Mouse (Mus musculus): Measurements from ENCODE around the gene Cacna2d3. TPM values are rescaled to one million over a fixed set of nuclear protein-coding genes. Genes with fewer than 3 reads are reported as not detected.

Cacna2d3 gene
- polyA plus RNA-seq, 1 experiment, result 0.22 TPM

DNA sequence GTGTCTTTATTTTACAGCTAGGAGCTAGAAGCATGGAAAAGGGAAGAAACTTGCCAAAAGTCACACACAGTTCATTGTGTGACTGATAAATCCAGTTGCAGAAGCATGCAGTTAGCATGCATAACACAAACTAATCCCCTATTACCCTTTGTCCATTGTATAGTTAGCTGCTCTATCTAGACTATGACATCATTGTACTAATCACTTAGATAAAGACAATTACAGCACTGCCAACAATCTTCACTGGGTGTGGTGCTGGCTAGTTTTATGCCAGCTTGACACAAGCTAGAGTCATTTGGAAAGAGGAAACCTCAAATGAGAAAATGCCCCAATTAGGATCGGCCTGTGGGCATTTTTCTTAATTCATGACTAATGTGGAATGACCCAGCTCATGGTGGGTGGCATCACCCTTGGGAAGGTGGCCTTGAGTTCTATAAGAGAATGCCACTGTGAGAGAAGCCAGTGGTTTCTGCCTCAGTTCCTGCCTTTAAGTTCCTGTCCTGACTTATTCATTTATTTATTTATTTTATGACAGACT lies 689.7 kb downstream of the Cacna2d3 start:
- Histone ChIP-seq H3K27me3 (replicated peaks; ENCODE audit: control insufficient read depth, insufficient read depth, low read length) (no peaks in the 10 kb centered on the region), H3K36me3 (ENCODE audit: control insufficient read depth, insufficient read depth, low read length) (no peaks in the 10 kb centered on the region), H3K4me1 (ENCODE audit: control insufficient read depth, insufficient read depth, low read length) (no peaks in the 10 kb centered on the region), H3K27ac (ENCODE audit: insufficient read depth, low read depth, low read length) (no peak overlapping the region), H3K4me3 (ENCODE audit: insufficient read depth, low read depth, low read length) (no peak overlapping the region)
- DNase-seq, result no peak
- TF ChIP-seq CTCF (conservative IDR thresholded peaks at IDR 0.05; ENCODE audit: insufficient read depth, insufficient read length, low read depth, low read length) (no peak), POLR2A (IDR thresholded peaks at IDR 0.05; ENCODE audit: low read depth, low read length) (no peak)
- WGBS, result 89% methylated on average over 1 of the region's 1 CpGs

GRCm38 (mm10) chr14:29030519-29030918 lies 691.1 kb downstream of the Cacna2d3 start:
- WGBS, result 67% methylated on average over 9 of the region's 9 CpGs
- Histone ChIP-seq H3K27me3 (replicated peaks; ENCODE audit: control insufficient read depth, insufficient read depth, low read length) (no peaks in the 10 kb centered on the region), H3K27ac (ENCODE audit: insufficient read depth, low read depth, low read length) (no peak overlapping the region), H3K4me1 (ENCODE audit: control insufficient read depth, insufficient read depth, low read length) (no peaks in the 10 kb centered on the region), H3K36me3 (ENCODE audit: control insufficient read depth, insufficient read depth, low read length) (no peaks in the 10 kb centered on the region), H3K4me3 (ENCODE audit: insufficient read depth, low read depth, low read length) (no peak overlapping the region)
- DNase-seq, result no peak
- TF ChIP-seq POLR2A (IDR thresholded peaks at IDR 0.05; ENCODE audit: low read depth, low read length) (no peak), CTCF (conservative IDR thresholded peaks at IDR 0.05; ENCODE audit: insufficient read depth, insufficient read length, low read depth, low read length) (no peak)

DNA sequence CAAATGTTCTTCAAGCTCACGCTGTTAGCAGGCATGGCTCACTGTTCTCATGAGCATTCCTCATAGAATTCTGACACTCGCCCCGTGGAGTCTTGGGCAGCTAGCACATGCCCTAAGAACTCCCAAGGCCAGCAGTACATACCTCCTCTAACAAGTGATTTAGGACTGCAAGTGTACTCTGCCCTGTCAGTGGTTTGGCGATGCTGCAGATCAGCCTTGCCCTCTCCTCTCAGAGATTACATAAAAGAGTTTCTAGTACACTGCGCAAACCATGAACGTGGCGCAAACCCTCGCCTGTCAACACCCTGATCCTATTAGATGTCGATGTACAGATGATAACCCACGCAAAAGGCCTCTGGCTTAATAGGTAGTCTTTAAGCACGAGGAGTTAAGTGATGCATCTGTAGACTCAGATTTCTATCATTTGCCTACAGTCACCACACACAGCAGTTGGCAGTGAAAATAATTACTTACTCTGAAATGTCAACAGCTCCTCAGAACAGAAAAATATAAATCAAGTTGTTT lies 691.7 kb downstream of the Cacna2d3 start:
- Histone ChIP-seq H3K4me1 (ENCODE audit: control insufficient read depth, insufficient read depth, low read length) (no peaks in the 10 kb centered on the region), H3K27ac (ENCODE audit: insufficient read depth, low read depth, low read length) (no peak overlapping the region), H3K27me3 (replicated peaks; ENCODE audit: control insufficient read depth, insufficient read depth, low read length) (no peaks in the 10 kb centered on the region), H3K36me3 (ENCODE audit: control insufficient read depth, insufficient read depth, low read length) (no peaks in the 10 kb centered on the region), H3K4me3 (ENCODE audit: insufficient read depth, low read depth, low read length) (no peak overlapping the region)
- 71% methylated on average over 11 of the region's 11 CpGs for WGBS
- no peak for DNase-seq
- no peak for TF ChIP-seq CTCF (conservative IDR thresholded peaks at IDR 0.05; ENCODE audit: insufficient read depth, insufficient read length, low read depth, low read length)
- no peak for TF ChIP-seq POLR2A (IDR thresholded peaks at IDR 0.05; ENCODE audit: low read depth, low read length)

DNA sequence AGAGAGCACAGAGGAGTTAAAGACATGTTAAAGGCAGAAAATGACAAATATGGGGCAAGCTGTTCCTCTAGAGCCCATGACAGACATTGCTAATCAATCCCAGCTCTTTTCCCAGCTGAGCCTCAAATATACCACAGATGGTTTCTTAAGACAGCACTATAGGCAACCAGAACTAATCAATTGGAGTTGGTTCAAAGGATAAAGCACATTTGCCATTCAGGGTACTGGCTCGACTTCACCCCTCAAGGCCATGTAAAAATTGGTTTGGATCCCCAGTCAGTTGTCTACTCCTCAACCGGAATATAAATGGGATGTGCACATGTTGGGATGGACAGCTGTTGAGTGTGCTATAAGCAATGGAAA lies 692.6 kb downstream of the Cacna2d3 start:
- Histone ChIP-seq H3K27ac (ENCODE audit: insufficient read depth, low read depth, low read length) (no peak overlapping the region), H3K27me3 (replicated peaks; ENCODE audit: control insufficient read depth, insufficient read depth, low read length) (no peaks in the 10 kb centered on the region), H3K4me1 (ENCODE audit: control insufficient read depth, insufficient read depth, low read length) (no peaks in the 10 kb centered on the region), H3K36me3 (ENCODE audit: control insufficient read depth, insufficient read depth, low read length) (no peaks in the 10 kb centered on the region), H3K4me3 (ENCODE audit: insufficient read depth, low read depth, low read length) (no peak overlapping the region)
- WGBS, result 92% methylated on average over 2 of the region's 2 CpGs
- no peak for DNase-seq
- TF ChIP-seq CTCF (conservative IDR thresholded peaks at IDR 0.05; ENCODE audit: insufficient read depth, insufficient read length, low read depth, low read length) (no peak), POLR2A (IDR thresholded peaks at IDR 0.05; ENCODE audit: low read depth, low read length) (no peak)

- Histone ChIP-seq H3K36me3 (ENCODE audit: control insufficient read depth, insufficient read depth, low read length) (no peaks in the 10 kb centered on the region), H3K27me3 (replicated peaks; ENCODE audit: control insufficient read depth, insufficient read depth, low read length) (no peaks in the 10 kb centered on the region), H3K27ac (ENCODE audit: insufficient read depth, low read depth, low read length) (no peak overlapping the region), H3K4me3 (ENCODE audit: insufficient read depth, low read depth, low read length) (no peak overlapping the region), H3K4me1 (ENCODE audit: control insufficient read depth, insufficient read depth, low read length) (no peaks in the 10 kb centered on the region)
- DNase-seq, result no peak
- WGBS, result 83% methylated on average over 6 of the region's 6 CpGs
- TF ChIP-seq POLR2A (IDR thresholded peaks at IDR 0.05; ENCODE audit: low read depth, low read length), result no peak
- TF ChIP-seq CTCF (conservative IDR thresholded peaks at IDR 0.05; ENCODE audit: insufficient read depth, insufficient read length, low read depth, low read length), result no peak
Observed at GRCm38 (mm10) chr14:29028391-29029106, 693.1 kb downstream of the Cacna2d3 start.

GRCm38 (mm10) chr14:29027276-29027675 lies 694.4 kb downstream of the Cacna2d3 start:
- 86% methylated on average over 5 of the region's 5 CpGs for WGBS

GRCm38 (mm10) chr14:29025335-29025734 lies 696.3 kb downstream of the Cacna2d3 start:
- Histone ChIP-seq H3K4me1 (ENCODE audit: control insufficient read depth, insufficient read depth, low read length) (no peaks in the 10 kb centered on the region), H3K27ac (ENCODE audit: insufficient read depth, low read depth, low read length) (no peak overlapping the region), H3K36me3 (ENCODE audit: control insufficient read depth, insufficient read depth, low read length) (no peaks in the 10 kb centered on the region), H3K4me3 (ENCODE audit: insufficient read depth, low read depth, low read length) (no peak overlapping the region), H3K27me3 (replicated peaks; ENCODE audit: control insufficient read depth, insufficient read depth, low read length) (no peaks in the 10 kb centered on the region)
- no peak for DNase-seq
- 82% methylated on average over 6 of the region's 6 CpGs for WGBS
- TF ChIP-seq POLR2A (IDR thresholded peaks at IDR 0.05; ENCODE audit: low read depth, low read length), result no peak
- TF ChIP-seq CTCF (conservative IDR thresholded peaks at IDR 0.05; ENCODE audit: insufficient read depth, insufficient read length, low read depth, low read length), result no peak

More at GRCm38 (mm10) chr14:29027276-29027675, 694.4 kb downstream of the Cacna2d3 start:
- TF ChIP-seq POLR2A (IDR thresholded peaks at IDR 0.05; ENCODE audit: low read depth, low read length) (no peak), CTCF (conservative IDR thresholded peaks at IDR 0.05; ENCODE audit: insufficient read depth, insufficient read length, low read depth, low read length) (peak; percentile 19; the same call in 1 of the 2 replicates)
- Histone ChIP-seq H3K4me3 (ENCODE audit: insufficient read depth, low read depth, low read length) (no peak overlapping the region), H3K4me1 (ENCODE audit: control insufficient read depth, insufficient read depth, low read length) (no peaks in the 10 kb centered on the region), H3K27me3 (replicated peaks; ENCODE audit: control insufficient read depth, insufficient read depth, low read length) (no peaks in the 10 kb centered on the region), H3K36me3 (ENCODE audit: control insufficient read depth, insufficient read depth, low read length) (no peaks in the 10 kb centered on the region), H3K27ac (ENCODE audit: insufficient read depth, low read depth, low read length) (no peak overlapping the region)
- no peak for DNase-seq

Data from kidney, adult 2 months (tissue).